Mouse (Mus musculus): Measurements from ENCODE around the gene Fasl.

The Fasl gene

DNA sequence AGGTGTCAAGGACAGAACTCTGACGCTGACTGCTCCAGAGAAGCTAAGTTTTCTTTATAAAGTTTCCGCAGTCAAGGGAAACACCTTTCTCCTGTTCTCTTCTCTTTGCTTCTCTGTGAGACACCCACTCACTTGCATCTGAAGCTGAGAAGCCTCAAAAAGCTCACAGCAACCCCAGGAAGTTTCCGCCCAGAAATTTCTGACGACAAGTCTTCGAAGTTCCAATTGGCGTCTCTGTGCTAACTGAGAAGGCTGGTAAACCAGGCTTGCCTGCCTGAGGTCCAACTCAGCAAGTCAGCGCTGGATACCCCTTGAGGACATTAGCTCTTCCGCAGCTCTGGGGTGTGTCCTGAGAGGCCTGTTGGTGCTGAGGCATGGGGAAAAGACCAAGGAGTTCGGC, at the start of gene Fasl:
Gene Fasl (minus strand): TSS at position 157 of the 400 bp plus-strand sequence.
- no peak for DNase-seq (ENCODE audit: low spot score)

DNA sequence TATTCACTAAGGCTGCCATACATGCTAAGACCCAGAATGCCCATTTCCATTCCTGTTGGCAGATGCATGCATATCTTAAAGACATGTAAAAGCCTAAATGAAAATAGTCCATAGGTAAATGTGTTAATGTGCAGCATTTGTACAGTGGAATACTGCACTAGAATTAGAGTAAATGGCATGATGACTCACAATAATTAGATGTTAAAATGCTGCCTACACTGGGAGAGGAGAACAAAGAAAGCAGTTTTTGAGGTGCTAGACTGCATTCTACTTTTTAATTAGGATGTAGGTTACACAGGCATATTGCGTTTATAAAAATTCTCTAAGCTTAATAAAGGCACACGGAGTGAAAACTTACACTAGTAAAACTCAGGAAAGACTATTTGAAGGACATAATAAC, 38.4 kb upstream of the Fasl start:
- no peak for DNase-seq (ENCODE audit: low spot score)

GRCm38 (mm10) chr1:161809428-161809827, 21.1 kb upstream of the Fasl start:
- DNase-seq (ENCODE audit: low spot score): no peak

- DNase-seq (ENCODE audit: low spot score): no peak
Observed at GRCm38 (mm10) chr1:161808980-161809379, 20.7 kb upstream of the Fasl start.

DNA sequence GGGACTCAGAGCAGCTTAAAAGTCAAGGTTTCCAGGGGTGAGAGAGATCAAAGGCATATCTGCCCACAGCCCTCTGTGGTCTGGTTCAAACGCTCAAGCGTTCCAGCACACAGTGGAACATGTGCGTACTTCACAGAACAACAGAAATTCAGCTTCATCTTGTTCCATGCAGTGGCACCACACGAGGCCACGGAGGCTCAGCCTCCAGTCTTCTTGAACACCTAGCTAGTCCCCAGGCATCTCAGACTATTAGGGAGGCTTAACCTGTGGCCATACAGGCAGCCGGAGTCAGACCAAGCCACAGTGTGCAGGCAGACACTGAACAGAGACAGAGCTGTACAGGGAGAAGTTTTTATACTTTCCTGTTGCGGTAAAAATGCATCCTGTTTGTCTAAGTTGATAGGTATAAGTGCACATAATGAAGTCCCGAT, 16.3 kb upstream of the Fasl start:
- peak; percentile 19 for DNase-seq (ENCODE audit: low spot score)

GRCm38 (mm10) chr1:161801321-161801720, 13.0 kb upstream of the Fasl start:
- DNase-seq (ENCODE audit: low spot score): no peak

GRCm38 (mm10) chr1:161800256-161800655, 12.0 kb upstream of the Fasl start:
- DNase-seq (ENCODE audit: low spot score): no peak

GRCm38 (mm10) chr1:161799791-161800190, 11.5 kb upstream of the Fasl start:
- no peak for DNase-seq (ENCODE audit: low spot score)

GRCm38 (mm10) chr1:161798866-161799265, 10.6 kb upstream of the Fasl start:
- DNase-seq (ENCODE audit: low spot score): no peak

DNA sequence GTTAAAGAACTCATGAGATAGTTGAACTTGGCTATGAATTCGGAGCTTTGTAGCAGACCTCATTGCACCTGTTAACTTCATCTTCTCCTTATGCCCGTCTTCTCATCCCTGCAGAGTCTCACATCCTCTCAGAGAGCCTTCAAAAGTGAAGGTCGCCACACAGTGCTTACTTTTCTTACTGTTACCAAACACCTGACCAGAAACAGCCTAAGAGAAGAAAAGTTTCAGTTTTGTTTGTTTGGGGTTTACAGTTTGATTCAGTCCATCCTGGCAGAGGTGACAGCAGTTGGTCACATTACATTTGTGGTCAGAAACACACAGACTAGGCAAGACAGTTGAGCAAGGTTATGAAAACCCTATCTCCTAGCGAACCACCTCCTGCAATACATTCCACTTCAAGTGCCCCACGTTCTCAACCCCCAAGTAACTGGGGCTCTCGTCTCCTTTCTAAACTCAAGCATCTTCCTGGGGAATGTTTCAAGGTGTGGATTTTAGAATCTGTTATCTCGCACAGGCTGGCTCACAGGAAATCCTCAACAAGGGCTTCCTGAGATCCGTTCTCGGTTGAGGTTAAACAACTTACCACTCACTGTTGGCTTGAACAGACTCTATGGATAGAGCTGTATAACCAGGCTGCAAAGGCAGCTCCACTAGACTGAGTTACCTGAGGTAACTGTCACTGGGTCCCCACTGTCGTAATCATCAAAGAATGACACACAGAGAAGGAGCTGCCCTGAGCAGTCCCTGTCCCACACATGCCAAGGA, 6.3 kb upstream of the Fasl start:
- DNase-seq (ENCODE audit: low spot score): no peak

GRCm38 (mm10) chr1:161793321-161793720, 5.0 kb upstream of the Fasl start:
- DNase-seq (ENCODE audit: low spot score): no peak

GRCm38 (mm10) chr1:161792687-161792969, 4.3 kb upstream of the Fasl start:
- no peak for DNase-seq (ENCODE audit: low spot score)

- no peak for DNase-seq (ENCODE audit: low spot score)
Observed at GRCm38 (mm10) chr1:161791854-161792686, 3.8 kb upstream of the Fasl start.

- DNase-seq (ENCODE audit: low spot score): no peak
Observed at GRCm38 (mm10) chr1:161782725-161783124, 5.6 kb downstream of the Fasl start.

- no peak for DNase-seq (ENCODE audit: low spot score)
Observed at GRCm38 (mm10) chr1:161781594-161781993, 6.7 kb downstream of the Fasl start.

DNA sequence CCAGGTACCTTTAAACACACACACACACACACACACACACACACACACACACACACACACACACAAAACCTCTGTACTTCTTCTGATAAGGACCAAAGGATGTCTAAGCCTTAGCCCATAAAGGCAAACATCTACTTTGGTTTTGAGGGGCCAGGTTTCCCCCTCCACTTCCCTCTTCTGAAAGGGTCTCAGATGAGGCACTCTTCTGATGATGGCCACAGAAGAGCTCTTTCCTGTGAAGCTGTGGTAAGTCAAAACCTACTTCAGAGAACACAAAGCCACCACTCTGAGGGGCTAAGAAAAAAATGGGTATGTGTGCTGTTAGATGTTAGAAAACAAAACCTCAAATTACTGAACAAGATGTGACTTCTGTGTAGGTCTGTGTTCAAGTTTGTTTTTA, 9.2 kb downstream of the Fasl start:
- no peak for DNase-seq (ENCODE audit: low spot score)

GRCm38 (mm10) chr1:161775151-161775550, 13.1 kb downstream of the Fasl start:
- DNase-seq (ENCODE audit: low spot score): no peak

GRCm38 (mm10) chr1:161771293-161771692, 17.0 kb downstream of the Fasl start:
- DNase-seq (ENCODE audit: low spot score): no peak

- DNase-seq (ENCODE audit: low spot score): no peak
Observed at GRCm38 (mm10) chr1:161769329-161769728, 19.0 kb downstream of the Fasl start.

GRCm38 (mm10) chr1:161767101-161767524, 21.2 kb downstream of the Fasl start:
- DNase-seq (ENCODE audit: low spot score): peak; percentile 21

- DNase-seq (ENCODE audit: low spot score): peak; percentile 70
Observed at GRCm38 (mm10) chr1:161766656-161767055, 21.6 kb downstream of the Fasl start.

DNA sequence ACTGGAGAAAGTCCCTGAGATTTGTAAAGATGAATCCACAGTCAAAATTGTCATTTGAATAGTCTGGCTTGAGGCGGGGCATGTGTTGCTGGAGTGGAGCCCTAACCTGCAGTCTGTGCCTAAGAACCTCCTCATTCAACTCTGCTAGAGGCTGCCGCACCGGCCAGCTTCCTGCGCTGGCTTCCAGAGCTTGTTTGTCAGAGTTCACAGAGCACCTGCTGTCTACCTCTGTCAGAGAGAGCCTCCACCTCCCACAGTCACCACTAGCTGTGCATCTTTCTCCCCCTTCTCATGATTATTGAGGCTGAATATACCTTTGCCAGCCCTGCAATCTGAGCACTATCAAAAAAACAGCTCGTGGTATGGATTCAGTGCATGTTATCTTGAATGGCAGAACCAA, 22.4 kb downstream of the Fasl start:
- DNase-seq (ENCODE audit: low spot score): peak; percentile 17

- no peak for DNase-seq (ENCODE audit: low spot score)
Observed at GRCm38 (mm10) chr1:161764964-161765363, 23.3 kb downstream of the Fasl start.

Measured in spleen, adult 12 weeks (tissue).